Mouse (Mus musculus): ENCODE measurements at regions not wholly inside any gene's neighbourhood (a gene's known extent, or its start where the extent isn't known, plus 50 kb on each side); places are given as distances from the start of the nearest gene placed in this dataset.

- H3K4me2 ChIP-seq (replicated peaks), result no peak overlapping the region
- H3K9ac ChIP-seq, result no peak overlapping the region
- peaks cover 33% of the 10 kb centered on the region for H3K4me1 ChIP-seq
- no peaks in the 10 kb centered on the region for H3K9me3 ChIP-seq
- no peak overlapping the region for H3K27ac ChIP-seq
- peak; percentile 41 for ATAC-seq (ENCODE audit: low FRiP score, low read depth)
- H3K27me3 ChIP-seq, result no peaks in the 10 kb centered on the region
- WGBS, result 46% methylated on average over 8 of the region's 8 CpGs
- H3K36me3 ChIP-seq, result no peaks in the 10 kb centered on the region
- H3K4me3 ChIP-seq, result no peak overlapping the region
These were observed 144.0 kb upstream of the Tmem45b start for GRCm38 (mm10) chr9:31608084-31608870.

- Histone ChIP-seq H3K27me3 (no peaks in the 10 kb centered on the region), H3K4me1 (peaks cover 33% of the 10 kb centered on the region), H3K4me2 (replicated peaks) (no peak overlapping the region), H3K9me3 (no peaks in the 10 kb centered on the region), H3K4me3 (no peak overlapping the region), H3K36me3 (no peaks in the 10 kb centered on the region), H3K27ac (no peak overlapping the region), H3K9ac (no peak overlapping the region)
- no peak for ATAC-seq (ENCODE audit: low FRiP score, low read depth)
- WGBS, result 81% methylated on average over 6 of the region's 6 CpGs
These were observed 142.7 kb upstream of the Tmem45b start for GRCm38 (mm10) chr9:31606936-31607335.

- 50% methylated on average over 6 of the region's 6 CpGs for WGBS
- H3K27me3 ChIP-seq, result no peaks in the 10 kb centered on the region
- H3K9me3 ChIP-seq, result no peaks in the 10 kb centered on the region
- H3K9ac ChIP-seq, result no peak overlapping the region
- H3K27ac ChIP-seq, result peak overlapping the region; percentile 79; the same call in 1 of the 2 replicates
- H3K36me3 ChIP-seq, result no peaks in the 10 kb centered on the region
- peak; percentile 77 for ATAC-seq (ENCODE audit: low FRiP score, low read depth)
- H3K4me1 ChIP-seq, result peaks cover 28% of the 10 kb centered on the region
- H3K4me3 ChIP-seq, result no peak overlapping the region
- H3K4me2 ChIP-seq (replicated peaks), result no peak overlapping the region
These were observed 140.3 kb upstream of the Tmem45b start for GRCm38 (mm10) chr9:31604497-31605090.

- Histone ChIP-seq H3K36me3 (no peaks in the 10 kb centered on the region), H3K4me1 (peaks cover 18% of the 10 kb centered on the region), H3K4me2 (replicated peaks) (no peak overlapping the region), H3K4me3 (no peak overlapping the region), H3K9me3 (no peaks in the 10 kb centered on the region), H3K9ac (no peak overlapping the region), H3K27me3 (no peaks in the 10 kb centered on the region), H3K27ac (no peak overlapping the region)
- WGBS, result 92% methylated on average over 4 of the region's 4 CpGs
- ATAC-seq (ENCODE audit: low FRiP score, low read depth), result no peak
These were observed 138.4 kb upstream of the Tmem45b start for GRCm38 (mm10) chr9:31602707-31603106.

- ATAC-seq (ENCODE audit: low FRiP score, low read depth), result no peak
- Histone ChIP-seq H3K27me3 (no peaks in the 10 kb centered on the region), H3K4me1 (no peaks in the 10 kb centered on the region), H3K9ac (no peak overlapping the region), H3K27ac (no peak overlapping the region), H3K36me3 (no peaks in the 10 kb centered on the region), H3K9me3 (no peaks in the 10 kb centered on the region), H3K4me2 (replicated peaks) (no peak overlapping the region), H3K4me3 (no peak overlapping the region)
- WGBS, result 58% methylated on average over 7 of the region's 7 CpGs
These were observed 130.8 kb upstream of the Tmem45b start for GRCm38 (mm10) chr9:31595096-31595495.

GRCm38 (mm10) chr9:31587671-31588070, 123.4 kb upstream of the Tmem45b start:
- H3K4me3 ChIP-seq, result no peak overlapping the region
- H3K9ac ChIP-seq, result no peak overlapping the region
- ATAC-seq (ENCODE audit: low FRiP score, low read depth), result no peak
- no peak overlapping the region for H3K4me2 ChIP-seq (replicated peaks)
- H3K36me3 ChIP-seq, result no peaks in the 10 kb centered on the region
- H3K4me1 ChIP-seq, result peaks cover 13% of the 10 kb centered on the region
- H3K9me3 ChIP-seq, result no peaks in the 10 kb centered on the region
- no peak overlapping the region for H3K27ac ChIP-seq
- H3K27me3 ChIP-seq, result no peaks in the 10 kb centered on the region; the same call in 1 of the 2 replicates

GRCm38 (mm10) chr9:31583983-31584382, 119.7 kb upstream of the Tmem45b start:
- H3K27ac ChIP-seq, result no peak overlapping the region
- no peak for ATAC-seq (ENCODE audit: low FRiP score, low read depth)

GRCm38 (mm10) chr9:31582947-31583346, 118.7 kb upstream of the Tmem45b start:
- Histone ChIP-seq H3K27ac (no peak overlapping the region), H3K9me3 (no peaks in the 10 kb centered on the region), H3K27me3 (peaks cover 4% of the 10 kb centered on the region; the same call in 1 of the 2 replicates), H3K4me3 (no peak overlapping the region), H3K4me1 (peaks cover 13% of the 10 kb centered on the region), H3K4me2 (replicated peaks) (no peak overlapping the region), H3K36me3 (no peaks in the 10 kb centered on the region), H3K9ac (no peak overlapping the region)
- no peak for ATAC-seq (ENCODE audit: low FRiP score, low read depth)
- WGBS, result 75% methylated on average over 7 of the region's 7 CpGs

More at GRCm38 (mm10) chr9:31583983-31584382, 119.7 kb upstream of the Tmem45b start:
- peaks cover 4% of the 10 kb centered on the region; the same call in 1 of the 2 replicates for H3K27me3 ChIP-seq
- WGBS, result 42% methylated on average over 10 of the region's 10 CpGs
- peaks cover 13% of the 10 kb centered on the region for H3K4me1 ChIP-seq
- H3K4me2 ChIP-seq (replicated peaks), result no peak overlapping the region
- no peak overlapping the region for H3K4me3 ChIP-seq
- H3K9ac ChIP-seq, result no peak overlapping the region
- H3K9me3 ChIP-seq, result no peaks in the 10 kb centered on the region
- H3K36me3 ChIP-seq, result no peaks in the 10 kb centered on the region

GRCm38 (mm10) chr9:31578506-31579173, 114.4 kb upstream of the Tmem45b start:
- peak; percentile 57; the same call in 1 of the 2 replicates for ATAC-seq (ENCODE audit: low FRiP score, low read depth)
- H3K4me1 ChIP-seq, result peaks cover 1% of the 10 kb centered on the region
- no peak overlapping the region for H3K9ac ChIP-seq
- H3K36me3 ChIP-seq, result no peaks in the 10 kb centered on the region
- no peaks in the 10 kb centered on the region for H3K9me3 ChIP-seq
- H3K4me3 ChIP-seq, result no peak overlapping the region
- 0 out of 2 replicates have a peak, but pooled peaks cover 6% of the 10 kb centered on the region for H3K27me3 ChIP-seq
- no peak overlapping the region for H3K27ac ChIP-seq
- 87% methylated on average over 8 of the region's 8 CpGs for WGBS
- H3K4me2 ChIP-seq (replicated peaks), result no peak overlapping the region

- Histone ChIP-seq H3K4me2 (replicated peaks) (no peak overlapping the region), H3K27me3 (0 out of 2 replicates have a peak, but pooled peaks cover 6% of the 10 kb centered on the region), H3K4me3 (no peak overlapping the region), H3K9me3 (no peaks in the 10 kb centered on the region), H3K36me3 (no peaks in the 10 kb centered on the region), H3K4me1 (no peaks in the 10 kb centered on the region), H3K27ac (no peak overlapping the region), H3K9ac (no peak overlapping the region)
- WGBS, result 48% methylated on average over 7 of the region's 7 CpGs
- ATAC-seq (ENCODE audit: low FRiP score, low read depth), result no peak
These were observed 112.8 kb upstream of the Tmem45b start for GRCm38 (mm10) chr9:31577066-31577465.

- H3K27ac ChIP-seq, result no peak overlapping the region
- 0 out of 2 replicates have a peak, but pooled peaks cover 4% of the 10 kb centered on the region for H3K27me3 ChIP-seq
- no peak overlapping the region for H3K4me3 ChIP-seq
- no peaks in the 10 kb centered on the region for H3K4me1 ChIP-seq
- H3K9me3 ChIP-seq, result no peaks in the 10 kb centered on the region
- WGBS, result 67% methylated on average over 10 of the region's 10 CpGs
- ATAC-seq (ENCODE audit: low FRiP score, low read depth), result peak; percentile 50
- no peak overlapping the region for H3K4me2 ChIP-seq (replicated peaks)
- no peaks in the 10 kb centered on the region for H3K36me3 ChIP-seq
- H3K9ac ChIP-seq, result no peak overlapping the region
These were observed 102.8 kb upstream of the Tmem45b start for GRCm38 (mm10) chr9:31567029-31567428.

Data from limb, embryonic 13.5 days (tissue).